Mouse (Mus musculus) G1E-ER4 (cell line): ENCODE results near the gene Nln. TPM values are rescaled to one million over a fixed set of nuclear protein-coding genes. Genes with fewer than 3 reads are reported as not detected.

Experiments used
- GATA1 ChIP-seq: IDR thresholded peaks from one replicate; pipeline ENCODE4 v1.8.0; 2012; ENCODE audit warnings: low read length, inconsistent platforms
- polyA plus RNA-seq: library from polyadenylated mRNA; stranded (reverse); fragments of >175 nt; gene quantifications from 2 replicates; pipeline ENCODE4 v1.2.3, GENCODE M21; 2012

Nln gene
- polyA plus RNA-seq, 1 experiment, result 24.1 TPM

- no peak for TF ChIP-seq GATA1
These were observed 93.9 kb downstream of the Nln start for GRCm38 (mm10) chr13:104015246-104016105.

- no peak for TF ChIP-seq GATA1
These were observed 95.4 kb downstream of the Nln start for GRCm38 (mm10) chr13:104014038-104014437.

GRCm38 (mm10) chr13:104013380-104013779 lies 96.0 kb downstream of the Nln start:
- TF ChIP-seq GATA1, result no peak

GRCm38 (mm10) chr13:104012214-104012833 lies 97.1 kb downstream of the Nln start:
- TF ChIP-seq GATA1, result no peak

- TF ChIP-seq GATA1, result no peak
These were observed 98.1 kb downstream of the Nln start for GRCm38 (mm10) chr13:104011289-104011688.

- no peak for TF ChIP-seq GATA1
These were observed 104.1 kb downstream of the Nln start for GRCm38 (mm10) chr13:104005231-104005845.

- no peak for TF ChIP-seq GATA1
These were observed 115.3 kb downstream of the Nln start for GRCm38 (mm10) chr13:103994085-103994455.

- no peak for TF ChIP-seq GATA1
These were observed 116.0 kb downstream of the Nln start for GRCm38 (mm10) chr13:103993142-103994084.

GRCm38 (mm10) chr13:103986660-103987059 lies 122.8 kb downstream of the Nln start:
- TF ChIP-seq GATA1, result no peak

GRCm38 (mm10) chr13:103985510-103986278 lies 123.7 kb downstream of the Nln start:
- TF ChIP-seq GATA1, result no peak

- no peak for TF ChIP-seq GATA1
These were observed 127.0 kb downstream of the Nln start for GRCm38 (mm10) chr13:103982376-103982775.

- TF ChIP-seq GATA1, result no peak
These were observed 129.0 kb downstream of the Nln start for GRCm38 (mm10) chr13:103980414-103980813.

- no peak for TF ChIP-seq GATA1
These were observed 131.0 kb downstream of the Nln start for GRCm38 (mm10) chr13:103978286-103978866.

GRCm38 (mm10) chr13:103977844-103978243 lies 131.6 kb downstream of the Nln start:
- TF ChIP-seq GATA1, result no peak
